Mouse (Mus musculus) hindbrain, embryonic 16.5 days (tissue): ENCODE data around the gene Prkcg. TPM values are rescaled to one million over a fixed set of nuclear protein-coding genes. Genes with fewer than 3 reads are reported as not detected.

ENCODE experiments used
- ATAC-seq: fragments of 200-750 bp; cut with Nextera tagmentation; 2 replicates; pipeline ENCODE4 v1.8.0; 2017; ENCODE audit warnings: moderate TSS enrichment, moderate library complexity
- H3K27ac ChIP-seq: fragments of 300-500 bp; sonication (generic); 2 replicates; pipeline ENCODE4 v1.5.1; 2014; ENCODE audit warnings: low read depth, mild to moderate bottlenecking, control low read depth, low read length, moderate library complexity
- H3K27me3 ChIP-seq: fragments of 300-500 bp; sonication (generic); replicated peaks from 2 replicates; pipeline ENCODE4 v1.6.1; 2014; ENCODE audit warnings: low read length; ENCODE audit not compliant: control insufficient read depth, insufficient read depth
- H3K36me3 ChIP-seq: fragments of 300-500 bp; sonication (generic); 2 replicates; pipeline ENCODE4 v1.6.1; 2014; ENCODE audit warnings: mild to moderate bottlenecking, low read length, moderate library complexity, mixed read lengths; ENCODE audit not compliant: control insufficient read depth, insufficient read depth
- H3K4me1 ChIP-seq: fragments of 300-500 bp; sonication (generic); 2 replicates; pipeline ENCODE4 v1.6.1; 2014; ENCODE audit warnings: low read depth, low read length; ENCODE audit not compliant: control insufficient read depth, insufficient read depth
- H3K4me2 ChIP-seq: fragments of 300-500 bp; sonication (generic); 2 replicates; pipeline ENCODE4 v1.6.1; 2014; ENCODE audit warnings: mild to moderate bottlenecking, low read length, control low read depth, moderate library complexity
- H3K4me3 ChIP-seq: fragments of 300-500 bp; sonication (generic); 2 replicates; pipeline ENCODE4 v1.5.1; 2014; ENCODE audit warnings: mild to moderate bottlenecking, low read length, control low read depth, moderate library complexity
- H3K9ac ChIP-seq: fragments of 300-500 bp; sonication (generic); 2 replicates; pipeline ENCODE4 v1.6.1; 2014; ENCODE audit warnings: low read depth, mild to moderate bottlenecking, control low read depth, low read length, moderate library complexity
- H3K9me3 ChIP-seq: fragments of 300-500 bp; sonication (generic); 2 replicates; pipeline ENCODE4 v1.6.1; 2014; ENCODE audit warnings: mild to moderate bottlenecking, low read length, moderate library complexity; ENCODE audit not compliant: control insufficient read depth
- WGBS: fragments of 180-500 bp; shearing (Covaris S2); extraction: QIAGEN DNeasy Blood & Tissue Kit; methylation state at CpG from one replicate; pipeline ENCODE4 v1.1.7; 2014; 5-methylcytosine and 5-hydroxymethylcytosine counted together
- polyA plus RNA-seq: library from polyadenylated mRNA; unstranded; fragments of >200 nt; fragmentation: Nextera tagmentation; extraction: Ambion mirVana; gene quantifications from 2 replicates; pipeline ENCODE4 v1.2.1, GENCODE M21; 2015

Gene Prkcg
- polyA plus RNA-seq, 1 experiment from 2014 or later = 2.3 TPM

DNA sequence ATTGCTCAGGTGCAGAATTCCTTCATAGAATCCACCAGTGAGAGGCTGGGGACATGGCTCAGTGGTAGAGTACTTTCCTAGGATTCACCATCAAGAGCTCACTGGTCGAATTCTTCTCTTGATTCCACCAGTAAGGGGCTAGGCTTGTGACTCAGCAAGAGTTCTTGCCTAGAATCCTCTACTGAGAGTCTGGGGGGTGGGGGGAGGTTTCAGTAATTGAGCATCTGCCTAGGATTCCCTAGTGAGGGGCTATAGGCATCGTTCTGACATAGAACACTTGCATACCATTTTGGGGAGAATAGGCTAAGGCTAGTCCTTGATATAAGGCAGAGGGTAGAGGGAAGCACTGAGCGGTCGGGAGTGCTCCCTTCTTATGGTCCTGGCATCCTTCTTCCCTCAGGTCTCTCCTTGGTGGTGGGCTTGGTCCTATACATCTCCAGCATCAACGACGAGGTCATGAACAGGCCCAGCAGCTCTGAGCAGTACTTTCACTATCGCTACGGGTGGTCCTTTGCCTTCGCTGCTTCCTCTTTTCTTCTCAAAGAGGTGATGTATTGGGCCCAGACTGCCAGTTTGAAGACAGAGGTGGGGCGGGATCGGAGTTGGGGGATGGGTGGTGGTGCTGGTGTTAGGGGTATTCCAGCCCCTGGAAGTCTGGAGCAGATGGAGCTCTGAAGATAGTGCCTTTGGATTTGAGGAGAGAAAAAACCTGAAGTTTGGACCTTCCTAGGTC, 76.7 kb downstream of the Prkcg start:
- Histone ChIP-seq H3K27me3 (no peaks in the 10 kb centered on the region; the same call in 1 of the 2 replicates), H3K9ac (no peak overlapping the region), H3K4me2 (no peak overlapping the region), H3K36me3 (no peaks in the 10 kb centered on the region), H3K9me3 (no peaks in the 10 kb centered on the region), H3K4me1 (peaks cover 5% of the 10 kb centered on the region), H3K27ac (no peak overlapping the region), H3K4me3 (no peak overlapping the region)
- WGBS = 40% methylated on average over 11 of the region's 11 CpGs
- ATAC-seq = no peak

DNA sequence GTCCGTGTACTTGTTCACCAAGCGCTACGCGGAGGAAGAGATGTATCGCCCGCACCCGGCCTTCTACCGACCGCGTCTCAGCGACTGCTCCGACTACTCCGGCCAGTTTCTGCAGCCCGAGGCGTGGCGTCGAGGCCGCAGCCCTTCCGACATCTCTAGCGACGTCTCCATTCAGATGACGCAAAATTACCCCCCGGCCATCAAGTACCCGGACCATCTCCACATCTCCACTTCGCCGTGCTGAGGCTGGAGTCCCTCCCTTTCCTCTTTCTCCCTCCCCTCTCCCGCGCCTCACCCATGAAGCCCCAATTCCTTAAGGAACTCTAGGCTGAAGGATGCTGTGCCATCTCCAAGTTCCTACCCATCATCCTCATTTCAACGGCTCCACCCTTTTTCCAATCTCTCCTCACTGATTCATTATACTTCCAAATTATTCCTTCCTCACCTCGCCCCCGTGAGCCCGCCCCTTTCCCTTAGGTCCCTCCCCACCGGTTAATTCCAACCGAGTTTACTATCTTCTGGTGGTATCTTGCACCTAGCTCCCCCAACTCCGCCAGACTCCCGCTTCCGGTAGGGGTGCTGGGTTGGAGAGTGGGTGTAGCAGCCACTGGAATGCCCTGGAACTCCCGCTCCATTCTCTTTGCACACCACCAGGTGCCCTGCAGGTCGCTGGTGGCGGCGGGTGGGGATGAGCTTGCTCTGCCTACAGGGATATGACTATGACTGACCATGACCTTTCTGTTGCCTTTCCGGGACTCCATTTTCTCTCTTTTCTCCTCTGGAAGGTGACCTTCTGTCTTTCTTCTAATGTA, 77.9 kb downstream of the Prkcg start:
- 0 out of 2 replicates have a peak, but pooled peaks have one; percentile 31 for ATAC-seq
- H3K27me3 ChIP-seq = no peaks in the 10 kb centered on the region; the same call in 1 of the 2 replicates
- H3K4me3 ChIP-seq = no peak overlapping the region
- no peak overlapping the region; the same call in none of the 2 replicates for H3K4me2 ChIP-seq
- H3K9me3 ChIP-seq = no peaks in the 10 kb centered on the region
- peaks cover 5% of the 10 kb centered on the region for H3K4me1 ChIP-seq
- H3K27ac ChIP-seq = no peak overlapping the region
- WGBS = 26% methylated on average over 42 of the region's 42 CpGs
- H3K9ac ChIP-seq = no peak overlapping the region
- H3K36me3 ChIP-seq = no peaks in the 10 kb centered on the region

DNA sequence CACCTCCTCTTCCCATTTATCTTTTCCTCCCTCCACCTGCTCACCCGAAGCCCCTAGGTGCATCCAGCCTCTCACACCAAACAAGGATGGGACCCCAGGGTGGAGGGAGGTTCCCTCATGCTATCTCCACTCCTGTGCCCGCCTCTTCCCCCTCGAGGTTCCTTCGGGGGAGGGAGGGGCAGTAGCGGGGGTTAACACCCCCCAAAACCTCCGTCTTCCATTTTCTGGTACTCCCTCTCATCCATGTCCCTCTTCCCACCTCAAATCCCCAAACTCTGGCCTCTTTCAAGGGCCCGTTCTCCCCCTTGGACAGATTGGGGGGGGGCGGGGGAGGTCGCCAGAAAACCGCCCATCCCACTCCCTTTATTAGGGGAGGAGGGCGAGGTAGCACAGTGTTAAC, 78.6 kb downstream of the Prkcg start:
- no peaks in the 10 kb centered on the region for H3K9me3 ChIP-seq
- 15% methylated on average over 11 of the region's 11 CpGs for WGBS
- no peak overlapping the region for H3K4me3 ChIP-seq
- no peaks in the 10 kb centered on the region for H3K36me3 ChIP-seq
- peaks cover 5% of the 10 kb centered on the region for H3K4me1 ChIP-seq
- no peak overlapping the region for H3K27ac ChIP-seq
- H3K4me2 ChIP-seq = peak overlapping the region; percentile 32
- peak overlapping the region; percentile 42; the same call in 1 of the 2 replicates for H3K9ac ChIP-seq
- no peaks in the 10 kb centered on the region; the same call in 1 of the 2 replicates for H3K27me3 ChIP-seq
- ATAC-seq = peak; percentile 40; the same call in 1 of the 2 replicates

DNA sequence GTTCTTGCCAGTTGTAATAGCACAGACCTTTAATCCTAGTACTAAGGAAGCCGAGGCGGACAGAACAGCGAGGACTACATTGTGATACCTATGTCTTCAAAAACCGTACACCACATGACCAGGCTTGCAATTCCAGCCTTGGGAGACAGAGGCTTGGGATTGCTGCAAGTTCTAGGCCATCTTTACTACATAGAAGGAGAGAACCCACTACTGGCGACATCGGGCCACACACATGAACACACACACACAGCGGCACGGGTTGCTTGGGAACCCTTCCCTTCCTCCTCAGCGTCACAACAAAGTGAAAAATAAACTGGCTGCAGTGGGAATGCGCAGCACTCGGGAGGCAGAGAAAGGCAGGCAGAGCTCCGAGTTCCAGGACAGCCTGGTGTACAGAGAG, 79.3 kb downstream of the Prkcg start:
- Histone ChIP-seq H3K27ac (no peak overlapping the region), H3K4me2 (no peak overlapping the region), H3K36me3 (no peaks in the 10 kb centered on the region), H3K9me3 (no peaks in the 10 kb centered on the region), H3K9ac (no peak overlapping the region), H3K4me1 (peaks cover 5% of the 10 kb centered on the region), H3K4me3 (no peak overlapping the region), H3K27me3 (no peaks in the 10 kb centered on the region; the same call in 1 of the 2 replicates)
- WGBS = 39% methylated on average over 12 of the region's 12 CpGs
- 0 out of 2 replicates have a peak, but pooled peaks have one; percentile 26 for ATAC-seq

DNA sequence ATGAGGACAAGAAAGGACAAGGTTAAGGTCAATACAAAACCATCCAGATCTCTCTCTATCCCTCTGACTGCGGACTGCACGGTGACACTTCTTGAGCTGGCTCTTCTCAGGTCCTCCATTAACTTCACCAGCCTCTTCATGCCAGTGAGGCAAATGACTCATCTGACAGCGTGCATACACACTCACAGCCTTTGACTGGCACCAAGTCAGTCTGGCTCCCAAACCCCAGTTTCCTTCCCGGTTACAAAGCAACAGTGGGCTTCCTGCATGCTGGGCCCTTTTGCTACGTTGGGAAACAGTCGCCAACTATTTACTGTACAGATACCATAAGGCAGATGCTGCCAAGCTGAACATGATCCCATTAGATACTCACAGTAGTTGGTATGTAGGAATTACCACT, 80.2 kb downstream of the Prkcg start:
- ATAC-seq = no peak
- Histone ChIP-seq H3K9ac (no peak overlapping the region), H3K4me1 (peaks cover 5% of the 10 kb centered on the region), H3K4me2 (no peak overlapping the region), H3K27me3 (no peaks in the 10 kb centered on the region; the same call in 1 of the 2 replicates), H3K36me3 (no peaks in the 10 kb centered on the region), H3K9me3 (no peaks in the 10 kb centered on the region), H3K27ac (no peak overlapping the region), H3K4me3 (no peak overlapping the region)
- 69% methylated on average over 6 of the region's 6 CpGs for WGBS

DNA sequence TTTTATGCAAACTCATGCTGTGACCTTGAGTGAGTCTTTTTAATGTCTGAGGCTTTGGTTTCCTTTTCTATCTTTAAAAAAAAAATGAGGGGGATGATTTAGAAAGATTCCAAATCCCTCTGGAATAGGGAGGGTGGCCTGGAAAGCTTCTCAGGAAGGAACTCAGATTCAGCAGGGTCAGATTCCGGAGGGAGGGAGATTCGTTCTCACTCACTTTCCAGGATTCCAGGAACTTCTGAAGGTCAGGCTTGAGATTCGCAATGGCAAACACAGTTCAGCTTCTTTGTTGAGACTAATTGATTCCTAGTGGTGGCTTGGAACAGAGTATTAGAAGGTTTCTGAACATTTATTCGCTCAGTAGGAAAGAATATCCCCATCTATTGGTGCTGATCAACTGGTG, 81.4 kb downstream of the Prkcg start:
- ATAC-seq = no peak
- 64% methylated on average over 4 of the region's 4 CpGs for WGBS
- peaks cover 5% of the 10 kb centered on the region for H3K4me1 ChIP-seq
- no peak overlapping the region for H3K4me2 ChIP-seq
- H3K27ac ChIP-seq = no peak overlapping the region
- no peak overlapping the region for H3K9ac ChIP-seq
- H3K4me3 ChIP-seq = no peak overlapping the region
- H3K9me3 ChIP-seq = no peaks in the 10 kb centered on the region
- H3K27me3 ChIP-seq = no peaks in the 10 kb centered on the region; the same call in 1 of the 2 replicates
- no peaks in the 10 kb centered on the region for H3K36me3 ChIP-seq

DNA sequence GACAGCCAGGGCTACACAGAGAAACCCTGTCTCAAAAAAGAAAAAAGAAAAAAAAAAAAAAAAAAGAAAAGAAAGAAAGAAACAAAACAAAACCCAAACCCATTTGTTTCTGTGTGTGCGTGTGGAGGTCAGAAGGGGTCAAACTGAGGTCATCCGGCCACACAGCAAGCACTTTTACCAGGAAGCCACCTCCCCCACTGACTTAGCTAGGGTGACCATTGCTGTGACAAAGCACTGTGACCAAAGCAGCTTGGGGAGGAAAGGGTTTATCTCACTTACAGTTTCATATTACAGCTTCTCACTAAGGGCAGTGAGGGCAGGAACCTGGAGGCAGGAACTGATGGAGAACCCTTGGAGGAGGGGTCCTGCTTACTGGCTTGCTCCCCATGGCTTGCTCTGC, 83.4 kb downstream of the Prkcg start:
- no peak for ATAC-seq
- no peaks in the 10 kb centered on the region for H3K27me3 ChIP-seq
- H3K4me2 ChIP-seq = no peak overlapping the region
- H3K9me3 ChIP-seq = no peaks in the 10 kb centered on the region
- H3K4me1 ChIP-seq = peaks cover 4% of the 10 kb centered on the region
- H3K4me3 ChIP-seq = no peak overlapping the region
- no peaks in the 10 kb centered on the region for H3K36me3 ChIP-seq
- WGBS = 64% methylated on average over 2 of the region's 2 CpGs
- H3K9ac ChIP-seq = no peak overlapping the region
- no peak overlapping the region for H3K27ac ChIP-seq

DNA sequence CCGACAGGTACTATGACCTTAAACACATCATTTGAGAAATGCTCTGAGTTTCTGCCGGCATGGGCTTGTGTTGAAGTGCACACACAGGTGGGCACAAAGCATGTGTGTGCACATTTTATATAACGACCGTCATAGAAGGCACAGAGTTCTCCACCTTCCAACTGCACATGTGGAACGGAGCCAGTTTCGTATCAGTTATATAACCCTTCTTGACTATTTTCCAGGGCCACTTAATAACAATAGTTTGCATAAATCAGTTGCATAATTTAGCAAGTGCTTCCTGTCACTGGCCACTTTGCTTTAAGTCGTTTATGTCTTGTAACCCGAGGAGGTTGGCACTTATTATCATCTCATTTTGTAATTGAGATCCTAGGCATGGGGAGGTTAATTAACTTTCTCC, 84.8 kb downstream of the Prkcg start:
- H3K36me3 ChIP-seq = no peaks in the 10 kb centered on the region
- no peaks in the 10 kb centered on the region for H3K27me3 ChIP-seq
- 78% methylated on average over 8 of the region's 8 CpGs for WGBS
- no peak overlapping the region for H3K4me3 ChIP-seq
- H3K27ac ChIP-seq = no peak overlapping the region
- H3K9ac ChIP-seq = no peak overlapping the region
- no peaks in the 10 kb centered on the region for H3K4me1 ChIP-seq
- H3K9me3 ChIP-seq = no peaks in the 10 kb centered on the region
- no peak overlapping the region for H3K4me2 ChIP-seq
- ATAC-seq = no peak

DNA sequence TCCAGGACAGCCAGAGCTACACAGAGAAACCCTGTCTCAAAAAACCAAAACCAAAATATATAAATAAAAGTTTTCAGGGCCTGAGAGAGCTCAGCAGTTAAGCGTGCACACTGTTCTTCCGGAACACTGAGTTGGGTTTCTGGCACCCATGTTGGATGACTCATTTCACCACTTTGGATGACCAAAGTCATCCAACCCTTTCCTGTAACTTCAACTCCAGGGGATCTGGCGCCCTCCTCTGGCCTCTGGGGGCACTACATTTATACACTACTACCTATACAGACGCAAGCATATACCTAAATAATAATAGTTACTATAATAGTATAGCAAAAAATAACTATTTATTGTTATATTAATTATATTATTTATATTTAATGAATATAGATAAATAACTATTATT, 87.9 kb downstream of the Prkcg start:
- Histone ChIP-seq H3K4me1 (no peaks in the 10 kb centered on the region), H3K4me3 (no peak overlapping the region), H3K27ac (no peak overlapping the region), H3K9ac (no peak overlapping the region), H3K27me3 (no peaks in the 10 kb centered on the region), H3K9me3 (no peaks in the 10 kb centered on the region), H3K4me2 (no peak overlapping the region), H3K36me3 (no peaks in the 10 kb centered on the region)
- no peak for ATAC-seq
- WGBS = 53% methylated on average over 4 of the region's 4 CpGs
